Mouse (Mus musculus) kidney, embryonic 14.5 days (tissue): ENCODE results near the gene Ptch2. TPM values are rescaled to one million over a fixed set of nuclear protein-coding genes. Genes with fewer than 3 reads are reported as not detected.
A peak's percentile ranks its signal among the peaks of the same experiment; 100 is the strongest.

Experiments used
- ATAC-seq: fragments of 200-750 bp; cut with Nextera tagmentation; 2 replicates; pipeline ENCODE4 v1.8.0; 2017; ENCODE audit warnings: moderate number of reproducible peaks, mild to moderate bottlenecking, moderate TSS enrichment, moderate library complexity; ENCODE audit not compliant: low FRiP score, low TSS enrichment
- H3K27ac ChIP-seq: fragments of 300-500 bp; sonication (generic); 2 replicates; pipeline ENCODE4 v1.5.1; 2014; ENCODE audit warnings: low read depth, mild to moderate bottlenecking, low read length, moderate library complexity, mixed read lengths
- H3K27me3 ChIP-seq: fragments of 300-500 bp; sonication (generic); 2 replicates; pipeline ENCODE4 v1.6.1; 2014; ENCODE audit warnings: mild to moderate bottlenecking, low read length; ENCODE audit not compliant: control insufficient read depth, insufficient read depth
- H3K36me3 ChIP-seq: fragments of 300-500 bp; sonication (generic); 2 replicates; pipeline ENCODE4 v1.6.1; 2014; ENCODE audit warnings: low read length, mixed read lengths; ENCODE audit not compliant: control insufficient read depth, insufficient read depth
- H3K4me1 ChIP-seq: fragments of 300-500 bp; sonication (generic); 2 replicates; pipeline ENCODE4 v1.6.1; 2014; ENCODE audit warnings: low read length, mixed read lengths; ENCODE audit not compliant: control insufficient read depth, insufficient read depth
- H3K4me2 ChIP-seq: fragments of 300-500 bp; sonication (generic); replicated peaks from 2 replicates; pipeline ENCODE4 v1.6.1; 2014; ENCODE audit warnings: low read depth, mild to moderate bottlenecking, low read length
- H3K4me3 ChIP-seq: fragments of 300-500 bp; sonication (generic); 2 replicates; pipeline ENCODE4 v1.5.1; 2014; ENCODE audit warnings: mild to moderate bottlenecking, low read length
- H3K9ac ChIP-seq: fragments of 300-500 bp; sonication (generic); 2 replicates; pipeline ENCODE4 v1.6.1; 2014; ENCODE audit warnings: low read depth, mild to moderate bottlenecking, low read length, moderate library complexity
- H3K9me3 ChIP-seq: fragments of 300-500 bp; sonication (generic); 2 replicates; pipeline ENCODE4 v1.6.1; 2016; ENCODE audit warnings: low read length; ENCODE audit not compliant: control insufficient read depth
- WGBS: fragments of 180-500 bp; shearing (Covaris S2); extraction: QIAGEN DNeasy Blood & Tissue Kit; methylation state at CpG from one replicate; pipeline ENCODE4 v1.1.7; 2014; 5-methylcytosine and 5-hydroxymethylcytosine counted together
- polyA plus RNA-seq: library from polyadenylated mRNA; unstranded; fragments of >200 nt; fragmentation: Nextera tagmentation; extraction: Ambion mirVana; gene quantifications from 2 replicates; pipeline ENCODE4 v1.2.1, GENCODE M21; 2014

Gene Ptch2
- polyA plus RNA-seq, 1 experiment from 2014 or later: 7.6 TPM

GRCm38 (mm10) chr4:117097969-117098763 is 2.3 kb downstream of the Ptch2 start:
- H3K4me1 ChIP-seq: peaks cover 29% of the 10 kb centered on the region
- no peaks in the 10 kb centered on the region for H3K9me3 ChIP-seq
- no peaks in the 10 kb centered on the region for H3K27me3 ChIP-seq
- peak overlapping the region; percentile 87; the same call in 1 of the 2 replicates for H3K4me2 ChIP-seq
- H3K4me3 ChIP-seq: no peak overlapping the region
- peak overlapping the region; percentile 26; the same call in 1 of the 2 replicates for H3K27ac ChIP-seq
- no peak for ATAC-seq
- peaks cover 10% of the 10 kb centered on the region for H3K36me3 ChIP-seq
- no peak overlapping the region for H3K9ac ChIP-seq
- 58% methylated on average over 8 of the region's 8 CpGs for WGBS

GRCm38 (mm10) chr4:117098764-117099036 is 2.8 kb downstream of the Ptch2 start:
- Histone ChIP-seq H3K4me3 (no peak overlapping the region), H3K9ac (no peak overlapping the region), H3K9me3 (no peaks in the 10 kb centered on the region), H3K36me3 (peaks cover 10% of the 10 kb centered on the region), H3K4me1 (peaks cover 29% of the 10 kb centered on the region), H3K27me3 (no peaks in the 10 kb centered on the region), H3K27ac (peak overlapping the region; percentile 26; the same call in 1 of the 2 replicates), H3K4me2 (no peak overlapping the region)
- 89% methylated on average over 2 of the region's 2 CpGs for WGBS
- no peak for ATAC-seq

DNA sequence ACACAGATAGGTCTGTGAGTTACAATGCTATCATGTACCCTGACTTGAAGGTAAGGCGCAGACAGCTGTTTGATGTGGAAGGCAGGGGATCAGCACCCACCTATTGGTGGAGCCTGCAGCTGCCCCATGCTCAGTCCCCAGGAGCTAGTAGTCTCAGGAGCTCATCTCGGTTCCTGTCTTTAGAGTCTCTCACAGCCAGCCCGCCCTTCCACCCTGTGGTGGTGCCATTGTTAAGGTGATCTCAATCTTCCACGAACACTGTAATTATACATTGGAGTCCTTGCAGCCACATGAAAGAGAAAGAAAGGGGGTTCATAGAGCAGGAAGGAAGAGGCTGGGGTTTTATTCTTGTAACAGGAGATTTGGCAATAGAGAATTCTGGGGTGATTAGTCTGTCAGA is 4.2 kb downstream of the Ptch2 start:
- peaks cover 34% of the 10 kb centered on the region for H3K4me1 ChIP-seq
- H3K4me2 ChIP-seq: no peak overlapping the region
- H3K4me3 ChIP-seq: no peak overlapping the region
- H3K9ac ChIP-seq: no peak overlapping the region
- H3K9me3 ChIP-seq: no peaks in the 10 kb centered on the region
- H3K27me3 ChIP-seq: no peaks in the 10 kb centered on the region
- WGBS: 81% methylated on average over 4 of the region's 4 CpGs
- no peak overlapping the region for H3K27ac ChIP-seq
- H3K36me3 ChIP-seq: peaks cover 10% of the 10 kb centered on the region
- ATAC-seq: no peak

GRCm38 (mm10) chr4:117101218-117101617 is 5.3 kb downstream of the Ptch2 start:
- Histone ChIP-seq H3K4me2 (no peak overlapping the region), H3K4me3 (no peak overlapping the region), H3K27me3 (no peaks in the 10 kb centered on the region), H3K9me3 (no peaks in the 10 kb centered on the region), H3K4me1 (peaks cover 33% of the 10 kb centered on the region), H3K36me3 (peaks cover 13% of the 10 kb centered on the region), H3K27ac (no peak overlapping the region), H3K9ac (no peak overlapping the region)
- no peak for ATAC-seq
- 53% methylated on average over 7 of the region's 7 CpGs for WGBS

GRCm38 (mm10) chr4:117104672-117105071 is 8.8 kb downstream of the Ptch2 start:
- peaks cover 14% of the 10 kb centered on the region; the same call in 1 of the 2 replicates for H3K4me1 ChIP-seq
- no peak overlapping the region for H3K4me3 ChIP-seq
- H3K9me3 ChIP-seq: no peaks in the 10 kb centered on the region
- H3K9ac ChIP-seq: no peak overlapping the region
- H3K27ac ChIP-seq: no peak overlapping the region
- no peaks in the 10 kb centered on the region for H3K27me3 ChIP-seq
- no peak for ATAC-seq
- H3K4me2 ChIP-seq: no peak overlapping the region
- H3K36me3 ChIP-seq: peaks cover 38% of the 10 kb centered on the region
- 82% methylated on average over 10 of the region's 10 CpGs for WGBS

GRCm38 (mm10) chr4:117105127-117105526 is 9.3 kb downstream of the Ptch2 start:
- no peak for ATAC-seq
- Histone ChIP-seq H3K27me3 (no peaks in the 10 kb centered on the region), H3K4me1 (peaks cover 14% of the 10 kb centered on the region; the same call in 1 of the 2 replicates), H3K9ac (no peak overlapping the region), H3K4me3 (no peak overlapping the region), H3K36me3 (peaks cover 39% of the 10 kb centered on the region), H3K4me2 (no peak overlapping the region), H3K9me3 (no peaks in the 10 kb centered on the region), H3K27ac (no peak overlapping the region)
- WGBS: 51% methylated on average over 10 of the region's 10 CpGs

DNA sequence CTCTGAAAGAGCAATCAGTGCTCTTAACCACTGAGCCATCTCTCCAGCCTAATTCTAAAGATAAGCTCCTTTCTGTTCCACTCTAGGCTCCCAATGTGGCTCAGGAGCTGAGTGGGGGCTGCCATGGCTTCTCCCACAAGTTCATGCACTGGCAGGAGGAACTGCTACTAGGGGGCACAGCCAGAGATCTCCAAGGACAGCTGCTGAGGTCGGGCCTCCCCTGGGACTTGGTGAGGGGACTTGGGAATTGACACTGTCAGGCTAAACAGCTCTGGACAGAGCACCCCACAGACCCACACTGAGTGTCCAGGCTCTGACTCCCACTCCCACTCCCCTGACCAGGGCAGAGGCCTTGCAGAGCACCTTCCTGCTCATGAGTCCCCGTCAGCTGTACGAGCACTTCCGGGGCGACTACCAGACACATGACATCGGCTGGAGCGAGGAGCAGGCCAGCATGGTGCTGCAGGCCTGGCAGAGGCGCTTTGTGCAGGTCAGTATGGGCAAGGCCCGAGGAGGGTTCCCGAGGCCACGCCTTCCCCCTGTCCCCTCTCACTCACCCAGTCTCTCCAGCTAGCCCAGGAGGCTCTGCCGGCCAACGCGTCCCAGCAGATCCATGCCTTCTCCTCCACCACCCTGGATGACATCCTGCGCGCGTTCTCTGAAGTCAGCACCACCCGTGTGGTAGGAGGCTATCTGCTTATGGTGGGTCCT is 12.1 kb downstream of the Ptch2 start:
- Histone ChIP-seq H3K27me3 (no peaks in the 10 kb centered on the region), H3K9me3 (no peaks in the 10 kb centered on the region), H3K4me3 (no peak overlapping the region), H3K27ac (no peak overlapping the region), H3K9ac (no peak overlapping the region), H3K4me2 (no peak overlapping the region), H3K4me1 (peaks cover 14% of the 10 kb centered on the region; the same call in 1 of the 2 replicates), H3K36me3 (peaks cover 53% of the 10 kb centered on the region)
- 91% methylated on average over 18 of the region's 18 CpGs for WGBS
- no peak for ATAC-seq

- ATAC-seq: no peak
- no peaks in the 10 kb centered on the region for H3K9me3 ChIP-seq
- no peak overlapping the region for H3K9ac ChIP-seq
- peaks cover 53% of the 10 kb centered on the region for H3K36me3 ChIP-seq
- H3K4me2 ChIP-seq: no peak overlapping the region
- peaks cover 14% of the 10 kb centered on the region; the same call in 1 of the 2 replicates for H3K4me1 ChIP-seq
- WGBS: 96% methylated on average over 6 of the region's 6 CpGs
- H3K4me3 ChIP-seq: no peak overlapping the region
- H3K27me3 ChIP-seq: no peaks in the 10 kb centered on the region
- no peak overlapping the region for H3K27ac ChIP-seq
These were observed 12.6 kb downstream of the Ptch2 start for GRCm38 (mm10) chr4:117108524-117108849.

GRCm38 (mm10) chr4:117109330-117109729 is 13.5 kb downstream of the Ptch2 start:
- no peak overlapping the region for H3K4me3 ChIP-seq
- no peak overlapping the region for H3K9ac ChIP-seq
- no peaks in the 10 kb centered on the region for H3K27me3 ChIP-seq
- no peaks in the 10 kb centered on the region for H3K9me3 ChIP-seq
- H3K4me1 ChIP-seq: peaks cover 13% of the 10 kb centered on the region; the same call in 1 of the 2 replicates
- WGBS: 96% methylated on average over 25 of the region's 25 CpGs
- H3K27ac ChIP-seq: no peak overlapping the region
- peaks cover 60% of the 10 kb centered on the region for H3K36me3 ChIP-seq
- no peak for ATAC-seq
- no peak overlapping the region for H3K4me2 ChIP-seq
